Mouse (Mus musculus): ENCODE measurements around the gene AC140267.1.

Gene AC140267.1

DNA sequence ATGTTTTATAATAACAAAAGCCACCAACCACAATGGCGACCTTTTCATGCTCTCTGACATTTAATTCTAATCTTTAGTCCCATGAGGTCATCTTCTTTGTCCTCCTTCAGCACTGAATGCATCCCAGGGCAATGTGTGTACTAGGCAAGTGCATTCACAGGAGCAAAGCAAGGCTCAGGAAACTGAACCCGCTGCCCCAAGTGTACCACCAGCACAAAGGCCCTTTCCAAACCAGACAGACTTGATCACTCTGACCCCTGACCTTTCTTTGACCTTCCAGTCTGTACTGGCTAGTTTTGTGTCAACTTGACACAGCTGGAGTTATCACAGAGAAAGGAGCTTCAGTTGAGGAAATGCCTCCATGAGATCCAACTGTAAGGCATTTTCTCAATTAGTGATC lies 3.3 kb upstream of the AC140267.1 start:
- WGBS, result 67% methylated on average over 2 of the region's 2 CpGs

DNA sequence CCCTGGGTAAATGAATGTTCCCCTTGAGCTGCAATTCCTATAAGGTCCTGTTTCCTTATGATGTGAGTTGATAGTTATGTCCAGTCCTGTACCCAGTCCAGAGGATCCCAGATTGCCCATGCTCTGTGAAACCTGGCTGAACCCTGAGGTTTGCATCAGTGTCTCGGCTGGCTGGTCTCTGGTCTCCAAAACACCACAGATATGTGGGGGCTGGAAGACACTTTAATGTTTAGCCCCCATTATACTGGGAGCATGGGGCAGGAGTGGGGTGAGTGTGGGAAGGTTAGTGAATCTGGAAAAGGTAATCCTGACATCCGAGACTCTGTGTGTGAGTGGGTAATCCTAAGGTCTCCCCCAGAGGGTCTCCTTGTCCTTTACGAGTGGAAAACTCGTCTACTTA lies 2.6 kb upstream of the AC140267.1 start:
- WGBS, result 49% methylated on average over 4 of the region's 4 CpGs

DNA sequence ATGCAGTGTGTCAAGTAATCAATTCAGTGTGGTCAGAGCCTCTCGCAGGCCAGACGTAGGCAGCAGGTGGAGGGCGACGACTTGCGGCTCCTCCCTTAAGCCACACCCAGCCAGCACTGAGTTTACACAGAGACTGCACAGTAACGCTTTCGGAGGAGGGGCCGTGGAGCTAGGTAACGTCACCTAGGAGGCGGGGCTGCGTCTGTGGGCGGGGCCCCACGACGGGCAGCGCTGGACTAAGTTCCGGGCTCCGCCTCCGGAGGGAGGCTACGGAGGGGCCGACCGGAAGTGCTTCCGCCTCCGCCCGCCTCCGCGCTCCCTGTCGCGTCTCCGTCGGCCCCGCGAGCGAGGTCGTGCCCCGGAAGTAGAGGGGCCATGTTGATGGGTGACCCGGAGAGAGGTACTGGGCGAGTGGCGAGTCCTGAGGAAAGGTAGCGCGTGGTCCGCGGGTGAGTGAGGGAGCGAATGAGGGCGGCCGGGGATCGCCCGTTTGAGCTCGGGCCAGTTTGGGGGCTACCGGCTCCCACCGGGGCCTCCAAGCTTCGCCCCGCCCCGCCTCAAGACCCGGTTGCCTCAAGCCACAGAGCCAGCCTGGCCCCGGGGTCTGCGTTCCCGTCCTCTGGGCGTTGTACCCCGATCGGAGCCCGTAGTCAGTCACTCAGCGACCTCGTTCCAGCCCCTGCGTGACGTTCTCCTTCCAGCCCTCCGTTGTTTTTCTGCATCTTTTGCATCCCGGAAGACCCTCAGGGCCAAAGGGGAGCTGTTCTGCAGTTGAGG lies 1.7 kb upstream of the AC140267.1 start, which contains the start of gene Mief1:
Mief1 (plus strand) TSS at position 286 of the 777 bp plus-strand sequence.
- under 1% methylated on average over 67 of the region's 67 CpGs for WGBS

DNA sequence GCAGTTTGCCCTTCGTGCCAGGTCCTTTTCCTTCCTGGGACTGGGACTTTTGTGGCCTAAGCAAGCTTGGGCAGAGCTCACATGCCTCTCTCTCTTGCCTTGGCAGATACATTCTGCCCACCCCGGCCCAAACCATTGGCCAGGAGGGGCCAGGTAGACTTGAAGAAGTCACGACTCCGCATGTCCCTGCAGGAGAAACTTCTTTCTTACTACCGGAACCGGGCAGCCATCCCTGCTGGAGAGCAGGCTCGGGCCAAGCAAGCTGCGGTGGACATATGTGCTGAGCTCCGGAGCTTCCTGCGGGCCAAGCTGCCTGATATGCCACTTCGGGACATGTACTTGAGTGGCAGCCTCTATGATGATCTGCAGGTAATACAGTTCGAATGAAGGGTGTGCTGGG lies 12.5 kb downstream of the AC140267.1 start:
- 94% methylated on average over 12 of the region's 12 CpGs for WGBS

DNA sequence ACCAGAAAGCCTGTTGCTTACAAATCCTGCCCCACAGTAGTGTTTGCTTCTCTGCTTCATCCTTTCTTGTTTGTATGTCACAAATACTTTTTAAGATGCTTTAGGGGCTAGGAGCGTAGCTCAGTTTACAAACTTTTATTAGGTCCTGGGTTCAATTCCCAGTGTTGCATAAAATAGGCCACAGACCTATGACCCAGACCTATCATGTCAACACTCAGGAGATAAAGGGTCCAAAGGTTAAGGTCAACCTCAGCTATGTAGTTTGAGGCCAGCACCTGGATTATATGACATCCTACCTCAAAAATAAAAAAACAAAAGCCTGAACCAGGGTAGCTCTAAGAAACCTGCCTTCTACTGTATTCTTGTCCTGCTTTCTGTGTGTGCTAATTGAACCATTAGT lies 13.0 kb downstream of the AC140267.1 start:
- WGBS, result 92% methylated on average over 1 of the region's 1 CpGs

DNA sequence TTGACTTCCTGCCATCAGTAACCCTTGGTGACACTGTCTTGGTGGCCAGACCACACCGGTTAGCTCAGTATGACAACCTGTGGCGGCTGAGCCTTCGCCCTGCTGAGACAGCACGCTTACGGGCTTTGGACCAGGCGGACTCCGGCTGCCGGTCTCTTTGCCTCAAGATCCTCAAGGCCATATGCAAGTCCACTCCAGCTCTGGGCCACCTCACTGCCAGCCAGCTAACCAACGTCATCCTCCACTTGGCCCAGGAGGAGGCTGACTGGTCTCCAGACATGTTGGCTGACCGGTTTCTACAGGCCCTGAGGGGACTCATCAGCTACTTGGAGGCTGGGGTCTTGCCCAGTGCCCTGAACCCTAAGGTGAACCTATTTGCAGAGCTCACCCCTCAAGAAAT lies 14.0 kb downstream of the AC140267.1 start:
- 94% methylated on average over 10 of the region's 10 CpGs for WGBS

DNA sequence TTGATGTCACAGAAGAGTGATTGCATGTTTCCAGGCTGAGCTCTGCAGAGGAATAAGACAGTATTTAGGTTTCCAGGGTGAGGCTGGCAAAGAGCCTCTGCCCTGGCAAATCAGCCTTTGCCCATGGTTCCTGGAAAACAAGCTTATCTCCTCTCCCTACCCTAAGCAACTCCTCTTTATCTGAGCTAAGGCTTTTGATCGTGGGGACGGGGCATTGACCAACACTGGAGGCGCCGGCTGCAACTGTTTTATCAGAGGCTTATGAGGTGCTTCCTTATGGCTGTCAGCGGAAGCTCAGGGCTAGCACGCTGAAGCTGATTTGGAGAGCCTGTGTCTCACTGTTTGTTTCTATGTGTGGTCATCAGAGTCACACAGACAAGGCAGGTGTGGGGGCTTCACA lies 15.0 kb downstream of the AC140267.1 start:
- WGBS, result 91% methylated on average over 6 of the region's 6 CpGs

DNA sequence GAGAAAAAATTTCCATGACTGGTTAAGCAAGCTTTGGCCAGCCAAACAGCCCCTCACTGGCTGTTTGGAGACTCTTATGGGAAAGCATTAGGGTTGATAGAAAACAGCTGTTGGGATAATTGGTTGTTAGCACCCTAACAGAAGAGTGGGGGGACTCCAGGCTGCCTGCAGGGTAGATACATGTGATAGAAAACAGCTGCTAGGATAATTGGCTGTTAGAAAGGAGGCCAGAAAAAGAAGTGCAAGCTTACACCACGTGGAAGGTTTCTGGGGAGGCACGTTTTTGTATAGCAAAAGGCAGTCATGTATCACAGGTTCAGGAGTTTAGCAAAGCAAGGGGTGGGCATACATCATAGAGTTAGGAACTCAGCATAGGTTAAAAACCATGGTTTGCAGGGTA lies 17.9 kb downstream of the AC140267.1 start:
- WGBS, result 9% methylated on average over 2 of the region's 2 CpGs

DNA sequence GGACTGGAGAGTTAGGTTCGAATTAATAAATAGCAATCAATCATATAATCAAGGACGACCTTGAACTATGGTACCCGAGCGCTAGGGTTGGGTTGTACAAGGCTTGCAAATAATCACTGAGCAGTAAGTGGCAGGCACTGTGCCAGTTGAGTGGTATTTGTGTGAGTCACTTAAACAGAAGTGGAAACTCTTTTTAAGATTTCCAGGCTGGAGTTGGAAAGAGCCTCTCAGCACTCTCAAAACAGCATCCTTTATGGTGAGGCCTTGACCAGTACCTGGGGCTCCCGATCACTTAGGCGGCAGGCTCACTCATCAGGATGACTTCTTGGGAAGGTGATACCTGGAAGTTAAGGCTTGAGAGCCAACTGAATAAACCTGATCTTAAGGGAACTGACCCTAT lies 18.6 kb downstream of the AC140267.1 start:
- WGBS, result 45% methylated on average over 6 of the region's 6 CpGs

DNA sequence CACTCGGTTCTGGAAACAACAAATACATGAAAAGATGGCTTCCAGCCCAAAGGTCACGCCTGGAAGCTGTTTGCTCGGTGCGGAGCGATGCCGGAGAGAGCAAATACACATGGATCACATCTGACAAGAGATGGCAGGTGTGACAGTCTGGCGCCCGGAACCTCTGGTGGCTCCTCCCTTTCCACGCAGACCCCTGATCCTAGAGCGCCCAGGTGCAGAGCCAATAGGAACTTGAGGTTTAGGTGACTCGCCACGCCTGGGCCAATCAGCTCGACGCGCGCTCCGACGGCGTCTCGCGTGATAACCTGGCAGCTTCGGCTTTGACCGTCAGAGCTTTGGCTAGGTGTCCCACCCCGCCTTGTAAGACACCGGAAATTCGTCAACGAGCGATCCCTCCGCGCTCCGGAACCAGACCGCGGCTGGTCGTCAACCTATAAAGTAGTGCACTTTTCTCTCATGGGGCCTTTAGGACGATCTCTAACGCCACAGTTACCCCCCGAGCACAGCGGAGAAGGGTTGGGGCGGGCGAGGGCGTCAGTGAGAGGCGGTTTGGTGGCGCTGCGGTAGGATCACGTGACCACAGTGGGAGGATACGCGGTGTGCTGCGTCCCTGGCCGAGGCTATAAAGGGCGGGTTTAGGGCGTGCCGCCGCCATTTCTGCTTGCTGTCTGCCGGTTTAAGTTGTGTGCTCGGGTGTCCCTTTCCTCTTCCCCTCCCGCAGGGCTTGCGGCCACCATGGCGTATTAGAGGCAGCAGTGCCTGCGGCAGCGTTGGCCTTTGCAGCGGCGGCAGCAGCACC lies 19.4 kb downstream of the AC140267.1 start, which contains the start of gene Atf4:
Atf4 (plus strand) TSS at position 338 of the 799 bp plus-strand sequence.
- WGBS, result under 1% methylated on average over 62 of the region's 62 CpGs

DNA sequence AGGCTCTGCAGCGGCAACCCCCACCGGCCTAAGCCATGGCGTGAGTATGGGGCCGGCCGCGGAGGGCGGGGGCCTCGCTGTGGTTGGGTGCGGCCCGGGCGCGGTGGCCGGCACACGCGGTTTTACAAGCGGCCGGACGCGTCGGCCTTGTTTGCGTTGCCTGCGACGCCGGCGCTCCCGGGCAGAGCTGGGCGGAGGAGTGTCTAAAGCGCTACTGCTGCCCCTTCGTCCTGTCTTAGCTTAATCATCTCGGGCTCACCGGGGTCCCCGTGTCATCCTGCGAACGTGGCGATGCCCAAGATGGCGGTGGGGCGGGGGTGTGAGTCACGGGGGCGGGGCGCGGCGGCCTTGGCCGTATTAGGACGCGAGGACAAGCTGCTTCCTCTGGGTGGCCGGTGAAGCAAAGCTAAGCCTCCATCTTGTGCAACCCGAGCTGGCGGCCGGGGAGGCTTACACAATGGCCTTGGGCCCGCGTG lies 20.0 kb downstream of the AC140267.1 start:
- under 1% methylated on average over 51 of the region's 51 CpGs for WGBS

DNA sequence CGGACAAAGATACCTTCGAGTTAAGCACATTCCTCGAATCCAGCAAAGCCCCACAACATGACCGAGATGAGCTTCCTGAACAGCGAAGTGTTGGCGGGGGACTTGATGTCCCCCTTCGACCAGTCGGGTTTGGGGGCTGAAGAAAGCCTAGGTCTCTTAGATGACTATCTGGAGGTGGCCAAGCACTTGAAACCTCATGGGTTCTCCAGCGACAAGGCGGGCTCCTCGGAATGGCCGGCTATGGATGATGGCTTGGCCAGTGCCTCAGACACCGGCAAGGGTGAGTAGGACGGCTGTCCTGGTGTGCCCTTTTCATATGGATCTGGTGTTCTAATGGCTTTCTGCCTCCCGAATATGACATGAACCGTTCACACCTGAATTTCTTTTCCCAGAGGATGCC lies 20.6 kb downstream of the AC140267.1 start:
- WGBS, result 3% methylated on average over 16 of the region's 16 CpGs

DNA sequence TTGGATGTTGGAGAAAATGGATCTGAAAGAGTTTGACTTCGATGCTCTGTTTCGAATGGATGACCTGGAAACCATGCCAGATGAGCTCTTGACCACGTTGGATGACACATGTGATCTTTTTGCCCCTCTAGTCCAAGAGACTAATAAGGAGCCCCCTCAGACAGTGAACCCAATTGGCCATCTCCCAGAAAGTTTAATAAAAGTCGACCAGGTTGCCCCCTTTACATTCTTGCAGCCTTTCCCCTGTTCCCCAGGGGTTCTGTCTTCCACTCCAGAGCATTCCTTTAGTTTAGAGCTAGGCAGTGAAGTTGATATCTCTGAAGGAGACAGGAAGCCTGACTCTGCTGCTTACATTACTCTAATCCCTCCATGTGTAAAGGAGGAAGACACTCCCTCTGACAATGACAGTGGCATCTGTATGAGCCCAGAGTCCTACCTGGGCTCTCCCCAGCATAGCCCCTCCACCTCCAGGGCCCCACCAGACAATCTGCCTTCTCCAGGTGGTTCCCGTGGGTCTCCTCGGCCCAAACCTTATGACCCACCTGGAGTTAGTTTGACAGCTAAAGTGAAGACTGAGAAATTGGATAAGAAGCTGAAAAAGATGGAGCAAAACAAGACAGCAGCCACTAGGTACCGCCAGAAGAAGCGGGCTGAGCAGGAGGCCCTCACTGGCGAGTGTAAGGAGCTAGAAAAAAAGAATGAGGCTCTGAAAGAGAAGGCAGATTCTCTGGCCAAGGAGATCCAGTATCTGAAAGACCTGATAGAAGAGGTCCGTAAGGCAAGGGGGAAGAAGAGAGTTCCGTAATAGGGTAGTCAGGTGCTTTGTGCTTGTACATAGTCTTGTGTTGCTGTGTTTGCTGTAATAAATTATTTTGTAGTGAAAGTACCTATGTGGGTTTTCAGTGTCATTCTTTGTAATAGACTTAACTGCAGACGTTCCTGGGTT lies 21.3 kb downstream of the AC140267.1 start:
- 29% methylated on average over 12 of the region's 12 CpGs for WGBS

DNA sequence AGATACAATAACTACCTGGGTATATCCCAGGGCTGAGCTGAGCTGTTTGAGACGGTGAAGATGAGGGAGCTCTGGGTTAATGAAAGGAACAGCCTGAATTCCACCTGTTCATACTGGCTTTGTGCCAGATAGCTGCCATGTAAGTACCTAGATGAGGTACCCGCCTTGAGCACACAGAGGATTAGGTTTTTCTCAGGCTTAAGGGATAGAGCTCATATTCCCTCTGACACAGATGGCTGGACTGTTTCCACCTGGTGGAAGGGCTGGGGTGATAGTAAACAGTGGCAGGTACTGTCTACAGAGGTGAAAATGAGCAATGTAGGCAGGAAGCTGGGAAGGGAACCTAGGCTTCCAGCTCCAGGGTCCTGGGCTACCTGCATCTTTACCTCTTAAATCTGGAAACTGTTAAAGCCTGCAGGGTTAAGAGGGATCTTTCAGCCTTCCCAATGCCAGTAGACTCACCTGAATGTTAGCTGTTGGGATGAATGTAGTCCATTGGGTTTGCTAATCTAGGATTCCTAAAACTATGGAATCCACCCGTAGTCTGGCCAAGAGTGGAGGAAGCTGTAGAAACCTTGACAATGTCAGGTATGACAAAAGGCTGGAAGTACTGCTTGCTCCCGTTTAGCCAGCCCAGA lies 22.1 kb downstream of the AC140267.1 start:
- 18% methylated on average over 4 of the region's 4 CpGs for WGBS

DNA sequence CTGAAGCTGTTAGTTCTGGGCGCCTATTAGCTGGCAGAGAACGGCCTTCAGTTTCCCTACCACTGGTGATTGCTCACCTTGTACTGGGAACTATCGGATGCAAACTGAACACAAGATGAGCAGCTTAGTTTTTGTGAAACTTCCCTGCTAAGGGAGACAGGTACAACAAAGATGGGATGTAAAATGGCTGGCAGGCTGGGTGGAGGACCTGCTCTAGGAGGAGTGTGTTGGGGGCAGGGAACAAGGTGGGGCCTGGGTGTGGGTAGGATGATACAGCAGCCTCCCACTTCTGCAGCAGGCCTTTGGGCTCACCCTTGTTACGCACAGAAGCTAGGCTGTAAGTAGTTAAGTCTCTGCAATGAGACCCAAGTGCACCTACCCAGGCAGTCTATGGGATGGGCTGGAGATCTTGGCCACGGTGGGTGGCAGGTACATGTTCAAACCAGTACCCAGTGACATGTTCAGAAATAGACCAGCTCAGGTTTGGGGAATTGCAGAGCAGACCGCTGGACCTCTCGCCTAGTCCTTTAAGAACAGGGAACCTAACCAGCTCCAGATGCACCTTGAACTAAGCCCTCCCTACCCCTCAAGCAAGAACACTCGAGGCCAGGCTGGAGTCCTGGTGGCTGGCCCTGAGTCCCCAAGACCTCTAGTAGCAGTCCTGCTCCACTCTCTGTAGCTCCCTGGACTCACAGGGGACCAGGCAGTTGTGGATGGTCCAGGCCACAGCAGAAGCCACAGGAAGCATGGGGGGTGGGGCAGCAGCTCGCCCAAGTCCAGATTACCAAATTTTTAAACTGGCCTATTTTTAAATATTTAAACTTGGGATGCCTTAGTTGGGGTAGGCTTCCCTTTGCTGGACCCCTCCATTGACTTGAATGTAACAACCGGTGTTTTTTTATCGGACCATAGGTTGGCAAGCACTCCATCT lies 22.9 kb downstream of the AC140267.1 start:
- WGBS, result 44% methylated on average over 11 of the region's 11 CpGs

DNA sequence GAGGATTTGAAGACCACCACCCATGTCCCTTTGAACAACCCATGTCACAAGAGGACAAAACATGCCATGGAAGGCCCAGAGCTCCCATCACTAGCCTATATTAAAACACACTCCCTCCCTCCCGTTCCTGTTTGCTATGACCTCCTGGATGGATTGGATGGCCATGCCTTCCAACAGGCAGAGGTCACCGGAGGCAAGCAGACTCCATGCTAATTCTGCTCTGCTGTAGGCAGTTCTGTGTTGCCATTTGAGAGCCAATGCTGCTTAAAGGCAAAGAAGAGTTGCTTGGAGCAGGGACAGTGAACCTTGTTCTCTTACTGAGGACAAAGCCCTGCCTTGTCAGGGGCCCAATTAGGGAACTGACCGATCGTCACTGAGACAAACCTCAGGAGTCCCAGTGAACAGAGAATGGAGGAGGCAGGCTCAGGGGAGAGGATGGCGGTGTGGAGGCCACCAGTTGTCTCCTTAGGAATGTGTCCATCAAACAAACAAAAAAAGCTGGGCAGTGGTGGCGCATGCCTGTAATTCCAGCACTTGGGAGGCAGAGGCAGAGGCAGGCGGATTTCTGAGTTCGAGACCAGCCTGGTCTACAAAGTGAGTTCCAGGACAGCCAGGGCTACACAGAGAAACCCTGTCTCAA lies 23.9 kb downstream of the AC140267.1 start:
- WGBS, result 68% methylated on average over 8 of the region's 8 CpGs

DNA sequence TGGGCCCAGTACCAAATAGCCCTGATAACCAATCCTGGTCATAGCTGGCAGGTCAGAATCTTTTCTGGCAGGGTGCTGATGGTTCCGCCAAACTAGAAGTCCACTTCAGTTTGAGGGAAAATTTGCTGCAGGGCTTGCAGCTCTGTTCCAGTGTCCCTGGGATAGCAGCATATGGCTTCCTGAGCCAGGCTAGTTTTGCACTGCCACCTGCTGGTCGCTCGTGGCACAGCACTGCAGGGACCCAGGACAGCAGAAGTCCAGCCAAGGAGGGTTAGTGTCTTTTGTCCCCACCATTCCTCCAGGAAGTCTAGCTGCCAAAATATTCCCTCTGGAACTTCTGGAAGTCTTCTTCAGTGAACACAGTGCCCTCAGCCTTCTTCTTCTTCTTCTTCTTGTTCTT lies 25.0 kb downstream of the AC140267.1 start:
- 8% methylated on average over 3 of the region's 3 CpGs for WGBS

DNA sequence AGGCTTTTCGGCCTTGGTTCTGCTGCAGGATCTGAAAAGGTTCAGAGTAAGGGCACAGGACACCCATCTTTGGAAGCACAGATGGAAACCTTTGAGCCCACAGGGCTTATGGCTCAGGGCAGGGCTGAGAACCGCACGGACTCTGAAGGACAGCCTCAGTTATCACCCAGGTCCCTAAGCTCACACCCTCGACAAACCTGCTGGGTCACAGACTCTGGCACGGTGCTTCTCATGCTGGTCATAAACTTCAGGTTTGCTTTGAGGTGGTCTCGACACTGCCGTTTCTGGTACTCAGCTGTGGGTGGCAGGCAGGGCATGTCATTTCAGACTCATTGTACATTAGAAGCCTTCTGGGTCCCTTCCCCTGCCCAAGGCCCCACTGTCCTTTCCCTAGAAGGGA lies 25.5 kb downstream of the AC140267.1 start:
- 77% methylated on average over 7 of the region's 7 CpGs for WGBS

All from cerebral cortex, adult 2 months (tissue).